Mouse (Mus musculus) kidney, adult 2 months (tissue): ENCODE measurements around the gene Plvap. TPM values are rescaled to one million over a fixed set of nuclear protein-coding genes. Genes with fewer than 3 reads are reported as not detected.

Experiments used
- DNase-seq: peaks from one replicate; pipeline ENCODE4 v3.0.0; 2021
- H3K27ac ChIP-seq: fragments of 200-500 bp; 2 replicates; pipeline ENCODE4 v1.5.1; 2012; ENCODE audit warnings: low read depth, low read length, control low read depth, inconsistent platforms; ENCODE audit not compliant: insufficient read depth
- H3K27me3 ChIP-seq: fragments of 200-500 bp; replicated peaks from 2 replicates; pipeline ENCODE4 v1.6.1; 2012; ENCODE audit warnings: mild to moderate bottlenecking, moderate library complexity, low read length, inconsistent platforms; ENCODE audit not compliant: control insufficient read depth, insufficient read depth
- H3K36me3 ChIP-seq: fragments of 200-500 bp; 2 replicates; pipeline ENCODE4 v1.6.1; 2012; ENCODE audit warnings: mild to moderate bottlenecking, moderate library complexity, low read length, inconsistent platforms; ENCODE audit not compliant: control insufficient read depth, insufficient read depth
- H3K4me1 ChIP-seq: fragments of 200-500 bp; 2 replicates; pipeline ENCODE4 v1.6.1; 2011; ENCODE audit warnings: low read length; ENCODE audit not compliant: control insufficient read depth, insufficient read depth
- H3K4me3 ChIP-seq: fragments of 200-500 bp; 2 replicates; pipeline ENCODE4 v1.5.1; 2011; ENCODE audit warnings: mild to moderate bottlenecking, low read depth, low read length, control low read depth; ENCODE audit not compliant: insufficient read depth
- CTCF ChIP-seq: fragments of 200-500 bp; conservative IDR thresholded peaks from 2 replicates; pipeline ENCODE4 v1.5.1; 2011; ENCODE audit warnings: low read depth, mild to moderate bottlenecking, control low read depth, low read length, moderate library complexity, mixed read lengths; ENCODE audit not compliant: insufficient read depth, insufficient read length
- POLR2A ChIP-seq: fragments of 200-500 bp; IDR thresholded peaks from one replicate; pipeline ENCODE4 v1.6.1; 2011; ENCODE audit warnings: low read depth, low read length, control low read depth
- WGBS: fragments of 180-500 bp; shearing (Covaris S2); methylation state at CpG from one replicate; pipeline ENCODE4 v1.1.7; 2018; 5-methylcytosine and 5-hydroxymethylcytosine counted together
- polyA plus RNA-seq: library from polyadenylated mRNA; depleted of rRNA; stranded (reverse); fragments of >200 nt; gene quantifications from 2 replicates; pipeline ENCODE4 v1.2.3, GENCODE M21; 2012

The Plvap gene
- polyA plus RNA-seq, 1 experiment = 502 TPM

- no peak for TF ChIP-seq POLR2A
- peak; percentile 47 for TF ChIP-seq CTCF
- Histone ChIP-seq H3K27me3 (no peaks in the 10 kb centered on the region), H3K4me1 (peaks cover 2% of the 10 kb centered on the region; the same call in 1 of the 2 replicates), H3K27ac (no peak overlapping the region), H3K4me3 (no peak overlapping the region), H3K36me3 (no peaks in the 10 kb centered on the region)
- no peak for DNase-seq
- 65% methylated on average over 14 of the region's 14 CpGs for WGBS
These were observed 34.2 kb downstream of the Plvap start for GRCm38 (mm10) chr8:71477196-71477845.

DNA sequence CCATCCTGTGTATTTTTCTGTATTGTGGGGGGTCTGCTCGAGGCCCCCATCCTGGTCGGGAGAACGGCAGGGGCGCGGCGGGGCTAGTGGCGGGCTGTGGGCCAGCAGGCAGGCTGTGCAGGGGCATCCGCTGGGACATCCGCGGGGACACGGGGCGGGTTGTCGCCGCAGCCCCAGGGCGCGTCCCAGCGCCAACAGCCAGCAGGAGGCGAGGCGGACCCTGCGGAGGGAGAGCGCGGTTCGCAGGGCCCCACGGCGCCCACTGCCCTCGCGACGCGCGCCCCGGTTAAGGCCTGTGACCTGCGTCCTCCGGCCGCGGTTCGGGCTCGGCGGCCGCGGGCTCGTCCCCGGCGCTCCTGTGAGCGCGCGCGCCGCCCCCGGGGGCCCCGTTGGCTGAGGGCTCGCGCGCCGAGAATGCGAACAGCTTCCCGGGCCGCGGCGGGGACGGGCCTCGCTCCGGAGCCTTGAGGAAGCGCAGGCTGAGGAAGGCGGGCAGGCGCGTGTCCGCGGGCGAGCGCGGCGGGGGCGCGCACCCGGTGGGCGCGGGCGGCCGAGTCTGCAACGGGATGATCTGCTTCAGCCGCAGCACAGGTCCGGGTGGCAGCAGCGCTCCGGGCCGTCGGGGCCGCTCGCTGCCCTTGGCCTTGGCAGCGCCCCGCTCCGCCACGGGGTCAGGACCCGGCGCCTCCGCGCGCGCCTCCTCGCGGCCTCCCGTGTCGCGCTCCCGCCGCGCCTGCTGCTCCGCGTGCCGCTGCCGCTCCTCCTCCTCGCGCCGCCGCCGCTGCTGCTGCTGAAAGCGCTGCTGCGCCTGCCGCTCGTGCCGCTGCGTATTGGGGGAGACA, 35.2 kb downstream of the Plvap start:
- no peaks in the 10 kb centered on the region for H3K36me3 ChIP-seq
- no peaks in the 10 kb centered on the region for H3K27me3 ChIP-seq
- TF ChIP-seq POLR2A = no peak
- TF ChIP-seq CTCF = no peak
- peak; percentile 84 for DNase-seq
- peak overlapping the region; percentile 57 for H3K4me3 ChIP-seq
- peak overlapping the region; percentile 17 for H3K27ac ChIP-seq
- peaks cover 2% of the 10 kb centered on the region; the same call in 1 of the 2 replicates for H3K4me1 ChIP-seq
- WGBS = 1% methylated on average over 116 of the region's 121 CpGs

DNA sequence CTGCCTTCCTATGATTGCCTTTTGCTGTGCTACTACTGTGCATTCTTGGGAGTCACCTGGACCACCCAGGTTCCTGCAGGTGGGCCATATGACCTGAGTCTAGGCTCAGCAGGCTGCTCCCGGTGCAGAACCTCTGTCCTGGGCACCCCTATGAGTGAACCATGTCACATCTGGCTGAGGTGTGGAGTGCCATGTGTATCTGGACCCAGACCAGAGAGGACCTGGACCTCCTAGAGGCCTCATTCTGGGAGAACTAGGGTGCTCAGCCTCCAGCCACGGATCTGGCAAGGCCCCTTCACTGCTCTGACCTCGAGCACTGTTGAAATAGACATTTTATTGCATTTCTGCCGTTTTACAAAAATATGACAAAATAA, 35.9 kb downstream of the Plvap start:
- Histone ChIP-seq H3K27me3 (no peaks in the 10 kb centered on the region), H3K36me3 (no peaks in the 10 kb centered on the region), H3K27ac (no peak overlapping the region), H3K4me1 (peaks cover 2% of the 10 kb centered on the region; the same call in 1 of the 2 replicates), H3K4me3 (no peak overlapping the region)
- WGBS = 38% methylated on average over 4 of the region's 4 CpGs
- DNase-seq = no peak
- TF ChIP-seq POLR2A = no peak
- no peak for TF ChIP-seq CTCF

DNA sequence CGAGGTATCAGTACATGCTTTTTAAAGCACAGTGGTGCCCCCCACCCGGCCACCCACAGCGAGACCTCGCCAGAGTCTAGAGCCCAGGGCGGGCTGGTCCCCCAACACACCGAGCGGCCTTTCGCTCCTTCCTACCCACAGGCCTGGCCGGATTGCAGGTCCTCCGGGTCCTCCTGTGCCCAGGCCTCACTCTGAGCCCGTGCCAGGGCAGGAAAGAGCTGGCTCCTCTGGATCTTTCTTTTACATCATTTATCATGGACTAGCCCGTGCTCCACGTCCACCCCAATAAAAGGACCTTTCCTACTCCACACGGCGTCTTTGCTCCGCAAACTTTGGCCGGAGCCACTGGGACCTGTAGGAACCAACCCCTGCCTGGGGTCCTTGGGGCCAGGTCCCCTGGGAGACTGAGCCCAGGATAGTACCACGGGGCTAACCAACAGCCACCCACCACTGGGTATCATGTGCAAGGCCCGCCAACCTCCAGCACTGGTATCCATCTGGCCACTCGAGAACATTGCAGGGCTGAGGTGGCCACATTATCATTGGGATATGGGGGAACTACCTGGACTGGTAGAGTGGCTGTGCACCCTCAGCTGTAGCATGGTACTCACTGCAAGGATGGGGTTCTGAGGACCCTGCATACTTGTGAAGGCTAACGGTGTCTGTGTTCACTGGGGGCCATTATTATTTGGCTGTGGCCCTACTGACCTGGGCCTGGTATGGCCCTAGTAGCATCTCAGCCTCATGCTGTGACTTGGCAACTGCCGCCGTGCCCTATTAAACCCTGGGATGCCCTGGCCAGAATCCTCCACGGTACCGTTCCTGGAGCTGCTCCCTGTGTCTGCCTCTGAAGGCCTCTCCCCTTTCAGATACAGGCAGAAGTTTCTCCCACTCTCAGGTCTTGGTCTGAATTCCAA, 36.5 kb downstream of the Plvap start:
- no peaks in the 10 kb centered on the region for H3K27me3 ChIP-seq
- no peaks in the 10 kb centered on the region for H3K36me3 ChIP-seq
- peaks cover 5% of the 10 kb centered on the region; the same call in 1 of the 2 replicates for H3K4me1 ChIP-seq
- WGBS = 86% methylated on average over 25 of the region's 25 CpGs
- H3K4me3 ChIP-seq = no peak overlapping the region
- no peak for DNase-seq
- no peak overlapping the region for H3K27ac ChIP-seq
- no peak for TF ChIP-seq POLR2A
- TF ChIP-seq CTCF = no peak

GRCm38 (mm10) chr8:71474344-71474743, 37.2 kb downstream of the Plvap start:
- TF ChIP-seq CTCF (no peak), POLR2A (no peak)
- DNase-seq = no peak
- Histone ChIP-seq H3K4me1 (peaks cover 5% of the 10 kb centered on the region; the same call in 1 of the 2 replicates), H3K36me3 (no peaks in the 10 kb centered on the region), H3K27ac (no peak overlapping the region), H3K4me3 (no peak overlapping the region), H3K27me3 (no peaks in the 10 kb centered on the region)
- WGBS = 94% methylated on average over 18 of the region's 18 CpGs

DNA sequence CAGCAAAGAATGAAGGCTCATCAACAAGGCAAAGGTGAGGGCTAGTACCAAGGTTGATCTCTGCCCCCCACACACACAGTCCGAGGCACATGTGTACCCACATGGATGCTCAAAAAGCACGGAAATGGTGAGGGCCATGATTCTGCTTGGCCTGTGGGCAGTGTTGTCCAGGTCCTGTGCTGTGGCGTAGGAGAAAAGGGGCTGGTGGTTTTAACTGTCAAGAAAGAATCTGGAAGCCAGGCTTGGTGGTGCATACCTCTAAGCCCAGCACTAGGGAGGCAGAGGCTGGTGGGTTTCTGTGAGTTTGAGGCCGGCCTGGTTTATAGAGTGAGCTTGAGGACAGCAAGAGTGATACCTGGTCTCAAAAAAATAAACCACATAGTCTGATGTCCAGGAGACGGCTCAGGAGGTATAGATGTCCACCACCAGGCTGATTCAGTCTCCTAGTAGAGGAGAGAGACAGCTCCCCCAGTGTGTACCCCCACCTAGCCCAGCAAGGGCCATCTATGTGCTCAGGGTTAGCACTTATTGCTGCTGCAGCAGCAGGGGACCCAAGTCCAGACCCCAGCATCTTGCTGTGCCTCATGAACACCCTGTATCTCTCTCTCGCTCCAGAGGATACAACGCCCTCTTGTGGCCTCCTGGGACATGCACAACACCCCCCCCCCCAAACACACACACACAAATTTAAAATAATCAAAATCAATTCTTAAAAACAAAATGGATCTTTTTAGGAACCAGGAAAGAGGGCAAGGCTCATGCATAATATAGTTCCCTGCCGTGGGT, 38.8 kb downstream of the Plvap start:
- WGBS = 86% methylated on average over 8 of the region's 8 CpGs
- Histone ChIP-seq H3K36me3 (no peaks in the 10 kb centered on the region), H3K4me1 (peaks cover 5% of the 10 kb centered on the region; the same call in 1 of the 2 replicates), H3K27ac (no peak overlapping the region), H3K27me3 (no peaks in the 10 kb centered on the region), H3K4me3 (no peak overlapping the region)
- no peak for DNase-seq
- TF ChIP-seq CTCF (0 out of 2 replicates have a peak, but pooled peaks have one; percentile 28), POLR2A (no peak)
